Comparison of ENCODE assay signal across 11 mouse cellular contexts in genomic region chr4:62344000-62344399, GRCm38 (mm10). TPM values are rescaled to one million over a fixed set of nuclear protein-coding genes. Genes with fewer than 3 reads are reported as not detected.
DNase-seq lines count a peak whose midpoint lies in the region; ATAC-seq and TF ChIP-seq lines count a peak whose summit lies in the region.
"Had no signal": no experiment of that assay in that cellular context is flagged by ENCODE, and none has a peak within 500 bp of the region (broad histone marks: within the 10 kb centered on the region; RNA-seq: fewer than 3 reads in every experiment).

No protein-coding gene starts in this region.

- in situ Hi-C loops in ES-E14 (cut with MboI; ENCODE audit: low sequenced_read_pairs in 2 of 2, unreplicated experiment in 2 of 2) = no loop called here

- WGBS in heart, postnatal 0 days = 74% methylated on average over 1 of the region's 1 CpGs
- 88% methylated on average over 1 of the region's 1 CpGs for WGBS in lung, embryonic 14.5 days

- no peak overlapping the region for H3K27ac ChIP-seq in heart, postnatal 0 days (ENCODE audit: low read depth)
- no peak overlapping the region for H3K27ac ChIP-seq in ES-E14 (ENCODE audit: insufficient read depth, low read depth, low read length, poor library complexity, severe bottlenecking)
- H3K27ac ChIP-seq in lung, embryonic 14.5 days (ENCODE audit: low read depth) = no peak overlapping the region
- H3K27ac ChIP-seq: limb, embryonic 15.5 days; neural tube, embryonic 12.5 days had no signal

- peaks cover 62% of the 10 kb centered on the region for H3K36me3 ChIP-seq in heart, postnatal 0 days (replicated peaks; ENCODE audit: control insufficient read depth, insufficient read depth, low read length)
- H3K36me3 ChIP-seq in ES-E14 (ENCODE audit: control insufficient read depth, insufficient read depth, low read length, poor library complexity, severe bottlenecking) = no peaks in the 10 kb centered on the region; the same call in 1 of the 2 replicates
- H3K36me3 ChIP-seq in lung, embryonic 14.5 days (ENCODE audit: insufficient read depth) = peaks cover 38% of the 10 kb centered on the region

- no peaks in the 10 kb centered on the region for H3K27me3 ChIP-seq in heart, postnatal 0 days (ENCODE audit: control insufficient read depth, insufficient read depth, low read length)
- H3K27me3 ChIP-seq in lung, embryonic 14.5 days (ENCODE audit: insufficient read depth, low read length) = no peaks in the 10 kb centered on the region
- H3K27me3 ChIP-seq: limb, embryonic 15.5 days; neural tube, embryonic 12.5 days had no signal

- no peak for DNase-seq in heart, postnatal 0 days (ENCODE audit: low spot score)
- DNase-seq in heart, postnatal 4 days = no peak
- peak; percentile 52 for DNase-seq in 416B (ENCODE audit: low read depth)
- peak; percentile 13 for DNase-seq in ES-E14 (ENCODE audit: low read depth, low spot score)
- DNase-seq in lung, embryonic 14.5 days = peak; percentile 50
- no peak for DNase-seq in ovary, postnatal 36 days (ENCODE audit: low spot score)
- no peak for DNase-seq in gastrocnemius, postnatal 10 days
- no peak for DNase-seq in testis, postnatal 14 days (ENCODE audit: low spot score)
- DNase-seq: gastrocnemius, postnatal 14 days had no signal

- 0 out of 2 replicates have a peak, but pooled peaks cover 3% of the 10 kb centered on the region for H3K4me1 ChIP-seq in heart, postnatal 0 days (ENCODE audit: control insufficient read depth, insufficient read depth)
- no peaks in the 10 kb centered on the region for H3K4me1 ChIP-seq in ES-E14 (ENCODE audit: control insufficient read depth in 2 of 2, insufficient read depth in 2 of 2, low read length in 2 of 2, poor library complexity in 1 of 2)
- H3K4me1 ChIP-seq in lung, embryonic 14.5 days (ENCODE audit: insufficient read depth) = peaks cover 4% of the 10 kb centered on the region; the same call in 1 of the 2 replicates
- H3K4me1 ChIP-seq: limb, embryonic 15.5 days; neural tube, embryonic 12.5 days had no signal

- no peak overlapping the region for H3K4me3 ChIP-seq in heart, postnatal 0 days (ENCODE audit: low read depth, low read length)
- H3K4me3 ChIP-seq in ES-E14 (ENCODE audit: insufficient read depth in 1 of 2, low read depth in 1 of 2, low read length in 2 of 2, poor library complexity in 1 of 2, severe bottlenecking in 1 of 2) = no peak overlapping the region
- H3K4me3 ChIP-seq in lung, embryonic 14.5 days (ENCODE audit: low read depth, low read length) = no peak overlapping the region
- H3K4me3 ChIP-seq: limb, embryonic 15.5 days; neural tube, embryonic 12.5 days had no signal

- TF ChIP-seq EP300 in heart, postnatal 0 days (IDR thresholded peaks at IDR 0.05; ENCODE audit: low read depth) = no peak

- TF ChIP-seq CTCF in heart, postnatal 0 days (IDR thresholded peaks at IDR 0.05; ENCODE audit: low read depth) = peak; percentile 20; the same call in 1 of the 2 replicates
- peak; percentile 39; the same call in 1 of the 2 replicates for TF ChIP-seq CTCF in lung, embryonic 14.5 days (IDR thresholded peaks at IDR 0.05; ENCODE audit: low read depth)

- no peaks in the 10 kb centered on the region for H3K9me3 ChIP-seq in heart, postnatal 0 days (replicated peaks; ENCODE audit: control insufficient read depth, low read length)
- no peaks in the 10 kb centered on the region for H3K9me3 ChIP-seq in ES-E14 (ENCODE audit: control insufficient read depth, insufficient read depth, low read depth, low read length)
- no peaks in the 10 kb centered on the region for H3K9me3 ChIP-seq in lung, embryonic 14.5 days (ENCODE audit: low read depth, low read length)
- H3K9me3 ChIP-seq: limb, embryonic 15.5 days; neural tube, embryonic 12.5 days had no signal

- no peak for ATAC-seq in heart, postnatal 0 days (ENCODE audit: insufficient read depth, low read depth)
- ATAC-seq in lung, embryonic 14.5 days (ENCODE audit: insufficient read depth) = no peak

- H3K9ac ChIP-seq in heart, postnatal 0 days (replicated peaks; ENCODE audit: low read depth, low read length) = no peak overlapping the region
- no peak overlapping the region for H3K9ac ChIP-seq in ES-E14 (ENCODE audit: insufficient read depth, low read depth, low read length, poor library complexity, severe bottlenecking)
- no peak overlapping the region for H3K9ac ChIP-seq in lung, embryonic 14.5 days
- H3K9ac ChIP-seq: limb, embryonic 15.5 days; neural tube, embryonic 12.5 days had no signal

- no peak overlapping the region for H3K4me2 ChIP-seq in heart, postnatal 0 days (ENCODE audit: low read depth, low read length)
- H3K4me2 ChIP-seq in lung, embryonic 14.5 days = no peak overlapping the region
- H3K4me2 ChIP-seq: limb, embryonic 15.5 days; neural tube, embryonic 12.5 days had no signal

TF ChIP-seq in ES-E14, 5 proteins besides CTCF, POLR2A, EP300 and RAD21:
- no peak for TF ChIP-seq CHD2 (IDR thresholded peaks at IDR 0.05; ENCODE audit: low read depth, low read length)
- TF ChIP-seq ZC3H11A (IDR thresholded peaks at IDR 0.05; ENCODE audit: borderline replicate concordance, low read depth, low read length) = no peak
- no peak for TF ChIP-seq HCFC1 (IDR thresholded peaks at IDR 0.05; ENCODE audit: borderline replicate concordance, insufficient read depth, low read length)
- no peak for TF ChIP-seq MAFK (IDR thresholded peaks at IDR 0.05; ENCODE audit: insufficient read depth, low read depth, low read length)
- TF ChIP-seq ZNF384 (IDR thresholded peaks at IDR 0.05; ENCODE audit: low read depth, low read length) = no peak

RNA-seq across cellular contexts. Expression of gene Fkbp15, which starts 16.3 kb away (rescaled TPM):
- total RNA-seq in heart, postnatal 0 days (2014; rRNA removed; ENCODE audit: low replicate concordance) = 18.7 and 34.3 TPM in 2 replicates
- 11.1 and 11.8 TPM in 2 replicates for polyA plus RNA-seq in heart, postnatal 0 days (2015; fragmentation: Nextera tagmentation; extraction: Ambion mirVana)
- 10 to 100 TPM; 26.5 to 28.1 TPM for total RNA-seq in heart, postnatal 4 days (2021)
- total RNA-seq in ES-E14 (2012; rRNA removed) = 20.3 and 20.7 TPM in 2 replicates
- 24.6 and 26.6 TPM in 2 replicates for polyA plus RNA-seq in lung, embryonic 14.5 days (2014; fragmentation: Nextera tagmentation; extraction: Ambion mirVana)
- 10 to 100 TPM; 18.0 to 22.0 TPM for total RNA-seq in gastrocnemius, postnatal 10 days (2021)

RNA-seq across cellular contexts. Expression of gene Slc31a1, which starts 16.5 kb away (rescaled TPM):
- total RNA-seq in heart, postnatal 0 days (2014; rRNA removed; ENCODE audit: low replicate concordance) = 15.9 and 17.8 TPM in 2 replicates
- 35.0 and 35.1 TPM in 2 replicates for polyA plus RNA-seq in heart, postnatal 0 days (2015; fragmentation: Nextera tagmentation; extraction: Ambion mirVana)
- total RNA-seq in heart, postnatal 4 days (2021) = 10 to 100 TPM; 31.5 to 34.7 TPM
- total RNA-seq in ES-E14 (2012; rRNA removed) = 27.9 and 30.7 TPM in 2 replicates
- polyA plus RNA-seq in lung, embryonic 14.5 days (2014; fragmentation: Nextera tagmentation; extraction: Ambion mirVana) = 44.4 and 50.8 TPM in 2 replicates
- 10 to 100 TPM; 12.4 to 16.6 TPM for total RNA-seq in gastrocnemius, postnatal 10 days (2021)

Comparison
In these comparisons a context has a peak if more than half of its experiments do, and no peak if none do; other contexts are left out.
1. DNase-seq: peak in 416B (single experiment), ES-E14 (single experiment) and lung, embryonic 14.5 days (single experiment); none in heart, postnatal 0 days (single experiment), heart, postnatal 4 days (single experiment), ovary, postnatal 36 days (single experiment), gastrocnemius, postnatal 10 days (single experiment) and testis, postnatal 14 days (single experiment).